In the genomic region with DNA sequence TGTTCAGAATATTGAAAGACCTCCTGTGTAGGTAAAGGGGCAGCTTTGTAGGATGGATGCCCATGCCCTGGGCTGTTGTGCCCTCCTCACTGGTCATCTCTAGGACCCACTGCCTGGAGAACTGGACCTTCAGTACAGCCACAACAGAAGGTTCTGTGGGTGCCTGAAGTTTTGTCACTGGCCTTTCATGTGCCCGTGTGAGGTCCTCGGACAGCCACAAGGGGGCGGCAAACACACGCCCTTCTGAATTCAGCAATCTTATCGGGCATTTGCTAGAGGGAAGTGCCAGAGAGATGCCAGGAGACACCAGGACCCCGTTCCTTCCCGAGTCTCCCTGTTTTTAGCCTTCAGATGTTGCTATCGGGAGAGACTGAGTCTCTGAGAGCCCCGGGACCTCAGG, we compare ENCODE assay signal across 8 mouse cellular contexts. TPM values are rescaled to one million over a fixed set of nuclear protein-coding genes. Genes with fewer than 3 reads are reported as not detected.
DNase-seq lines count a peak whose midpoint lies in the region; ATAC-seq lines count a peak whose summit lies in the region.

No protein-coding gene starts in this region.

- 0 out of 2 replicates have a peak, but pooled peaks have one; percentile 13 for ATAC-seq in intestine, embryonic 16.5 days
- ATAC-seq in limb, embryonic 15.5 days (ENCODE audit: insufficient number of reproducible peaks, low FRiP score, low TSS enrichment, low read depth): no peak
- ATAC-seq in stomach, embryonic 15.5 days (ENCODE audit: insufficient read depth, low FRiP score, low read depth): no peak

- WGBS in heart, embryonic 10.5 days: under 1% methylated on average over 9 of the region's 9 CpGs
- WGBS in intestine, embryonic 16.5 days: 3% methylated on average over 9 of the region's 9 CpGs
- WGBS in limb, embryonic 15.5 days: 2% methylated on average over 9 of the region's 9 CpGs
- 3% methylated on average over 9 of the region's 9 CpGs for WGBS in stomach, embryonic 15.5 days

- H3K36me3 ChIP-seq in heart, embryonic 10.5 days: no peaks in the 10 kb centered on the region
- no peaks in the 10 kb centered on the region for H3K36me3 ChIP-seq in intestine, embryonic 16.5 days (ENCODE audit: control insufficient read depth, insufficient read depth, low read length)
- no peaks in the 10 kb centered on the region for H3K36me3 ChIP-seq in limb, embryonic 15.5 days
- H3K36me3 ChIP-seq in stomach, embryonic 15.5 days: no peaks in the 10 kb centered on the region

- no peak overlapping the region for H3K9ac ChIP-seq in intestine, embryonic 16.5 days (ENCODE audit: low read depth, low read length)
- no peak overlapping the region for H3K9ac ChIP-seq in limb, embryonic 15.5 days
- H3K9ac ChIP-seq in stomach, embryonic 15.5 days: no peak overlapping the region

- H3K27ac ChIP-seq in heart, embryonic 10.5 days: no peak overlapping the region
- no peak overlapping the region for H3K27ac ChIP-seq in intestine, embryonic 16.5 days (ENCODE audit: low read length)
- H3K27ac ChIP-seq in limb, embryonic 15.5 days: no peak overlapping the region
- H3K27ac ChIP-seq in stomach, embryonic 15.5 days: no peak overlapping the region

- H3K9me3 ChIP-seq in heart, embryonic 10.5 days: no peaks in the 10 kb centered on the region
- H3K9me3 ChIP-seq in intestine, embryonic 16.5 days (ENCODE audit: control insufficient read depth, low read length): no peaks in the 10 kb centered on the region
- H3K9me3 ChIP-seq in limb, embryonic 15.5 days: no peaks in the 10 kb centered on the region
- H3K9me3 ChIP-seq in stomach, embryonic 15.5 days: no peaks in the 10 kb centered on the region

- H3K4me2 ChIP-seq in intestine, embryonic 16.5 days (ENCODE audit: low read depth, low read length): no peak overlapping the region
- H3K4me2 ChIP-seq in limb, embryonic 15.5 days: peak overlapping the region; percentile 23; the same call in 1 of the 2 replicates
- peak overlapping the region; percentile 25; the same call in 1 of the 2 replicates for H3K4me2 ChIP-seq in stomach, embryonic 15.5 days

- peaks cover 15% of the 10 kb centered on the region for H3K27me3 ChIP-seq in heart, embryonic 10.5 days (ENCODE audit: insufficient read depth, poor library complexity, severe bottlenecking)
- no peaks in the 10 kb centered on the region for H3K27me3 ChIP-seq in intestine, embryonic 16.5 days (replicated peaks; ENCODE audit: control insufficient read depth, insufficient read depth, low read length)
- H3K27me3 ChIP-seq in limb, embryonic 15.5 days: no peaks in the 10 kb centered on the region
- no peaks in the 10 kb centered on the region for H3K27me3 ChIP-seq in stomach, embryonic 15.5 days (replicated peaks)

- DNase-seq in heart, adult 18-20 months: peak; percentile 65 to 87
- no peak for DNase-seq in heart, embryonic 10.5 days (ENCODE audit: low spot score)
- DNase-seq in cerebellum, adult 8-10 months: peak; percentile 77
- DNase-seq in frontal cortex, postnatal 36 days (ENCODE audit: low spot score in 2 of 2): peak; percentile 59 to 70
- DNase-seq in monocyte, adult 2 months (ENCODE audit: low read depth in 1 of 2, low spot score in 2 of 2): peak; percentile 17 to 61

- no peaks in the 10 kb centered on the region for H3K4me1 ChIP-seq in heart, embryonic 10.5 days
- no peaks in the 10 kb centered on the region for H3K4me1 ChIP-seq in intestine, embryonic 16.5 days (ENCODE audit: control insufficient read depth, insufficient read depth, low read length)
- no peaks in the 10 kb centered on the region for H3K4me1 ChIP-seq in limb, embryonic 15.5 days
- H3K4me1 ChIP-seq in stomach, embryonic 15.5 days: 0 out of 2 replicates have a peak, but pooled peaks cover 2% of the 10 kb centered on the region

- H3K4me3 ChIP-seq in heart, embryonic 10.5 days: no peak overlapping the region
- no peak overlapping the region for H3K4me3 ChIP-seq in intestine, embryonic 16.5 days (ENCODE audit: low read length)
- H3K4me3 ChIP-seq in limb, embryonic 15.5 days: no peak overlapping the region
- no peak overlapping the region for H3K4me3 ChIP-seq in stomach, embryonic 15.5 days (replicated peaks)

RNA-seq across cellular contexts. Expression of a gene that starts 32.9 kb away (rescaled TPM):
- total RNA-seq in heart, adult 18-20 months (2021): 10 to 100 TPM; 28.7 to 37.5 TPM
- 3.4 and 3.9 TPM in 2 replicates for polyA plus RNA-seq in heart, embryonic 10.5 days (2016; fragmentation: Nextera tagmentation; extraction: Ambion mirVana)
- polyA plus RNA-seq in intestine, embryonic 16.5 days (2015; fragmentation: Nextera tagmentation; extraction: Ambion mirVana): 3.3 and 4.4 TPM in 2 replicates
- 12.4 and 20.3 TPM in 2 replicates for polyA plus RNA-seq in limb, embryonic 15.5 days (2015; fragmentation: Nextera tagmentation; extraction: Ambion mirVana)
- polyA plus RNA-seq in stomach, embryonic 15.5 days (2015; fragmentation: Nextera tagmentation; extraction: Ambion mirVana): 9.5 and 10.5 TPM in 2 replicates

RNA-seq across cellular contexts. Expression of a gene that starts 45.6 kb away (rescaled TPM):
- 10 to 100 TPM; 15.0 to 15.9 TPM for total RNA-seq in heart, adult 18-20 months (2021)
- 6.6 and 9.0 TPM in 2 replicates for polyA plus RNA-seq in heart, embryonic 10.5 days (2016; fragmentation: Nextera tagmentation; extraction: Ambion mirVana)
- polyA plus RNA-seq in intestine, embryonic 16.5 days (2015; fragmentation: Nextera tagmentation; extraction: Ambion mirVana): 14.9 and 16.2 TPM in 2 replicates
- polyA plus RNA-seq in limb, embryonic 15.5 days (2015; fragmentation: Nextera tagmentation; extraction: Ambion mirVana): 26.9 and 28.2 TPM in 2 replicates
- 20.9 and 23.0 TPM in 2 replicates for polyA plus RNA-seq in stomach, embryonic 15.5 days (2015; fragmentation: Nextera tagmentation; extraction: Ambion mirVana)

RNA-seq across cellular contexts. Expression of a gene that starts 52.9 kb away (rescaled TPM):
- under 1 TPM; 0.28 to 0.84 TPM for total RNA-seq in heart, adult 18-20 months (2021)
- 0.89 and 1.1 TPM in 2 replicates for polyA plus RNA-seq in heart, embryonic 10.5 days (2016; fragmentation: Nextera tagmentation; extraction: Ambion mirVana)
- polyA plus RNA-seq in intestine, embryonic 16.5 days (2015; fragmentation: Nextera tagmentation; extraction: Ambion mirVana): 1.8 and 2.0 TPM in 2 replicates
- polyA plus RNA-seq in limb, embryonic 15.5 days (2015; fragmentation: Nextera tagmentation; extraction: Ambion mirVana): 3.8 and 4.0 TPM in 2 replicates
- 3.2 and 3.7 TPM in 2 replicates for polyA plus RNA-seq in stomach, embryonic 15.5 days (2015; fragmentation: Nextera tagmentation; extraction: Ambion mirVana)
